Mouse (Mus musculus): ENCODE data around the gene Ngfr. TPM values are rescaled to one million over a fixed set of nuclear protein-coding genes. Genes with fewer than 3 reads are reported as not detected.
"Not testable (repeated sequence)": the region's sequence is repeated elsewhere in the genome, so short reads cannot be mapped to it uniquely, and the experiment has no call there.

The Ngfr gene
- polyA plus RNA-seq (2012; rRNA removed), result 2.0 and 2.2 TPM in 2 replicates

DNA sequence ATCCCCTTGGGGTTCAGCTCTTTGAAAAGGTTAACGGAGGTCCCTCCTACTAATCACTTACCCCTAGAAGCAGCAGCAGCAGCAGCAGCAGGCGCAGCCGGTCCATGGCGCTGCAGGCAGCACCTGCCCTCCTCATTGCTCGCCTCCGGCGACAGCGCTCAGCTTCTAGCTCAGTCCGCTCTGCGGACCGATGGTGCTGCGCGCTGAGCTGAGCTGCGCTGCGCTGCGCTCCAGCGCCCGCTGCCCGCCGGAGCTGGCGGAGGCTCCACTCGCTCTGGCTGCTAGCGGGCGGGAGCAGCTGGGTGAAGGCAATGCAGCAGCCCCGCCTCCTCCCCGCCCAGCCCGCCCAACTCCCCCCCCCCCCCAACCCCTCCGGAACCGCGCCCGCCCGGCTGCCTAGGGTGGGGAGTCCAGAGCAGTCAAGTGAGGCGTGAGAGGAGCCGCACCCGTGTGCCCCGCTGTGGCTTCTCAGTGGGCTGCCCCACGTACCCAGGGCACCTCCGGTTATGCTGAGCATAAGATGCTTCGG, at the start of gene Ngfr:
Gene Ngfr (minus strand): TSS at position 313 of the 529 bp plus-strand sequence.
- DNase-seq (ENCODE audit: extremely low spot score in 1 of 2, low spot score in 1 of 2), result peak in 1 of 2 experiments; percentile 41

DNA sequence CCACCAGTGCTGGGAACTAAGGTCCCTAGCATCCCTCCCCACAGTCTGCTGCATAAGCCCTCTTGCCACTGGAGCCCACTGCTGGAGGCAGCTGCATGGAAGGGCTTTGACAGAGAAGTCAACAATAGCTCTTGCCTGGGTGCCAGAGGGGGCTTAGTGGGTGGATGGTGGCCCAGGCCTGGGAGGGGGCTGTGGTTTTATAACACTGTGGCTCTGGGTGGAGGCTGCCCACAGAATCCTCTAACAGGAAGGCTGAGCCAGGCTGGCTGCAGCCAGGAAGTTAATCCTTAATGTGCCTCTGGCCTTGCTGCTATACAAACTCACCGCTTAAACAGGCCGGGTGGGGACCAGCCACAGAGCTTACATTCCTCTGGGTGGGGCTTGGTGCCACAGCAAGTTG, 47.5 kb upstream of the Ngfr start:
- no peak for DNase-seq (ENCODE audit: extremely low spot score in 1 of 2, low spot score in 1 of 2)

DNA sequence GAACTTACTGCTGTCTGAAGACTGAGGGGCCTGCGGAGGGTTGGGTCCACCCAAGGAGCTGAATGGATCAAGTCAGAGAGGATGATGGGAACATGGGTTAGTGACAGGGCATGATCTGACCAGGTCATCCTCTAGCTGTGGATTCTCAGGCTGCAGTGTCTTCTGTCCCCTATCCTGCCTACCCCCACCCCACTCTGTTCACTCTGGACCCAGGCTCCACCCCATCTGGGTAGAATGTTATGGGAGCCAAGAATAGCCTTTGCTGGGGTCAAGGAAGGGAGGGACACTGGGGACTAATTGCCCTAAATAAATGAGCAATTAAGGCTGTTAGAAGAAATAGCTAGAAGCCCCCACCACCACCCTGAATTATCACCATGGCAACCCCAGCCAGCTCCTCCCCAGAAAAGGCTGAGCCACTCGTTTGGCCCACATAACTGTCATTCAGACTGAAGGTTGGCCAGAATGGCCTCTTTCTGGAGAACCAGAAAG, 46.0 kb upstream of the Ngfr start:
- DNase-seq (ENCODE audit: extremely low spot score in 1 of 2, low spot score in 1 of 2), result no peak

DNA sequence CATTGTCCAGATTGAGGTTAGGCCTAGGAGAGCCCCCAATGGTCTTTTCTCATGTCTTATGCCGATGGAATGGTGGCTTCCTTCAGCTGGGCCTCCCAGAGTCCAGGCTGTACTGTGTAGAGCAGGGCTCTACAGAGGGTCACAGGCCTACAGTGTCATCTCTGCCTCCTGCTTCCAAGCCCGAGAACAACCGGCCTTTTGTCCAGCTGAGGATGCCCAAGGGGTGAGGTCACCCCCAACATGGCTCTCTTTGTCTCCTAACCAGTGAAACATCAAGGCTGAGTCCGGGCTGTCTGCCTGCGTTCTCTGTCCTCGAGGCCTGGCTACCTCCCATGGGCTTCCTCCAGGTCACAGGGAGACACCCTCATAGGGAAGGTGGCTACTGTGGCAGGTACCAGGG, 44.9 kb upstream of the Ngfr start:
- DNase-seq (ENCODE audit: extremely low spot score in 1 of 2, low spot score in 1 of 2), result peak in 1 of 2 experiments; percentile 14

DNA sequence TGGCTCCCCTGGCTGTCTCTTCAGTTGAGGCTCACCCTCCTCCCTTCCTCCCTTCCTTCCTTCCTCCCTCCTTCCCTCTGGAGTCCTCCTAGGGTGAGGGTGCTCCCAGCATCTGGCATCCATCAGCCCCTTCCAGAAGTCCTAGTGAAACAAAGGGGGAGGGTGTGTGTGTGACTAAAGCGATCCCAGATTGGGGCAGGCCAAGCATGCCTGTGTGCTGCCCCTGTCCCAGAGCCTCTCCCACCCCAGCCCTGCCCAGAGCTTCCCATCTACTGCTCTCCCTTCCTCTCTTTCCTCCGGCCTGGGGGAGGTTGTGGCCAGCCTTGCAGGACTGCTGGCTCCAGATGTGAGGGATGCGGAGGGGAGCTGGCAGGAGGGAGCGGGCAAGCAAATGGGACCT, 43.8 kb upstream of the Ngfr start:
- DNase-seq (ENCODE audit: extremely low spot score in 1 of 2, low spot score in 1 of 2), result no peak

DNA sequence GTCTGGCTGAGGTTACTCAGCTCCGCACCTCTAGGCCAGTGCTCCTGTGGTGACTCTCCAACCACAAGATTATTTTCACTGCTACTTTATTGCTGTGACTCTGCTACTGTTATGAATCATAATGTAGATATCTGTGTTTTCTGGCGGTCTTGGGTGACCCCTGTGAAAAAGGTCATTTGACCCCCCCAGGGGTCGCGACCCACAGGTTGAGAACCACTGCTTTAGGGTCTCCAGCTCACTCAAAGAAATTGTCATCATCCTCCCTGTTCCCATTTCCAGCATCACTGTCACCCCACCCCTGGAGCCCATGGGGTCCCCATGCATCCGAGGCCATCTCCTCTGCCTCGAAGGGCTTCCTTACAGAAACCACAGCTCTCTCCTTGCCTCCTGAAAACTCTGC, 43.0 kb upstream of the Ngfr start:
- no peak for DNase-seq (ENCODE audit: extremely low spot score in 1 of 2, low spot score in 1 of 2)

DNA sequence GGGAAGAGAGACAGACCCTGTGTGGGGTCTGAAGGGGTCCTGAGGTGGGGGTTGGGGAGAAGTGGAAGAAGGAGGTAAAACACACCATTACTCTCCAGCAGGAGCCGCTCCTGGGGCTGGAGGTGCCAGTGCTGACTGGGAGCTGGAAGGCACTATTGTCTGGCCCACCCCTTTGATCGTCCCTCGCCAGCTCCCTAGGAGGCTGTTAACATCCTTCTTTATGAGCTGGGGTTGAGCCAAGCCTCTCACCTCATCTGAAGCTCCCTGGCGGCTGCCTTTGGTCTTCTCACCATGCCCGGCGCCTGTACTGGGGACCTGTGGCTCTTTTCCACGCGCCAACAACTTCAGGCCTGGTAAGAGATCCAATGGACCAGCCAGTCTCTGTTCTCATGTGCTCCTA, 34.9 kb upstream of the Ngfr start:
- no peak for DNase-seq (ENCODE audit: extremely low spot score in 1 of 2, low spot score in 1 of 2)

DNA sequence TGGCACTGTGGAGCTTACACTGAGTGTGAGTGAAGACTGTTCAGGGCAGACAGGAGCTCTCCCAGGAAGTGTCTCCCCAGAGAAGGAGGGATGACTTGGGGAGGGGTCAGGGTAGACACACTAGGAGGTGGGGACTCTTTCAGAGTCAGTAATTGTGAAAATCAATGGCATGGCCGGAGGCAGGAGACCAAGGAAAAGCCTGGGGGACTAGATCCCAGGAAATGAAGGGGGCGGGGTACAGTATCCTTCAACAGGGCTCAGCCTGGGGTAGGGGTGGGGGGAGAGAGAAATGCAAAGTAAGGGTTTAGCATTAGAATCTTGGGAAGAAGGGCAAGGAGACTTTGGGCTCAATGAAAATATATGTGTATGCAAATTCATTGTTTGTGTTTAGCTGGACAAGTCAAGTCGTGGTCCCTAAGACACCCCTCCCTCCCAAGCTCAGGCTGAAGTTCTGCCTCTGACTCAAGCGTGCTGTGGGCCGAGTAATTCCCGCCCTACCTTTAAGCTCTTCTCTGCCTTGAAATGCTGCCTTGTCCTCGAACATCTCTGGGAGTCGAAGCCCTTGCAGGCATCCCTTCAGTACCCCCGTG, 34.1 kb upstream of the Ngfr start:
- DNase-seq (ENCODE audit: extremely low spot score in 1 of 2, low spot score in 1 of 2), result no peak

DNA sequence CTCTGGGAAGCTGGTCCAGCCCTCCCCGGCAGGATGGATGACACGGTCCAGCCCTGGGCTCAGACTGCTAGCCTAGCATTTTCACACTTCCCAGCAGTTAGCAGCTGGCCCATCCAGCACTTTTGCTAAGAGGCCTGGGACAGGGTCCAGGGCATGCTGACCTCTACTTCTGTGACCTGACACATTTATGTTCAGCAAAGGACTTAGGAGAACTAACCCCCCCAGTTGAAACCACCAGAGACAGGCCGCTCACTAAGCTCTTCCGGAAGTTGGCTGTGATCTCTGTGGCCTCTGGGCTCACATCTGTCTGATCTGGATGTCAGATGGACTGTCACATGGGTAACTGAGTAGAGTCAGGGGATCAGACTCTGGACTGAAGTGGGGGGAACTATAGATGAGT, 33.5 kb upstream of the Ngfr start:
- DNase-seq (ENCODE audit: extremely low spot score in 1 of 2, low spot score in 1 of 2), result no peak

DNA sequence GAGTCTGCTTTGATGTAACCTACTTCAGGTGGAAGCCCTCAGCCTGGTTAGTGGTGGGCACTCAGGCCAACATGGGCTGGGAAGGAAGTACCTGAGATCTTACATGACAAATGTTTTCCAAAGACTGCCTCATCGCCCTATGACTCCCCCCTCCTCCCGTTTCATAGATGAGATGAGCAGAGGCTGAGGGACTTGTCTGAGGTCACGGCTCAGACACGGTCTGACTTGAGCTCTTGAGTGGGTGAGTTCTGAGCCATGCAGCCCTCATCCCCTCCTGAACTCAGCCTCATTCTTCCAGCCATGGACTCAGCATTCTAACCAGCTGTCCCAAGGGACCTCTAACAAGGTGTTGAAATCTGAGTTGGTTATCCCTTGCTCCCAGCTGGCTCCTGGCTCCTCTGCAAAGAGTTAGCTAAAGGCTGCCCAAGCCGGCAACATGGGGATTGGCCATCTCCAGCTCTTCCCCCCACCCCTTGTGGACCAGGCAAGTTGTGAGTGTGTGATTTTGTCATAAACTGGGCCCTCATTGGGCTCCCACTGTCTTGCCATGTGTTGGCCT, 32.4 kb upstream of the Ngfr start:
- no peak for DNase-seq (ENCODE audit: extremely low spot score in 1 of 2, low spot score in 1 of 2)

DNA sequence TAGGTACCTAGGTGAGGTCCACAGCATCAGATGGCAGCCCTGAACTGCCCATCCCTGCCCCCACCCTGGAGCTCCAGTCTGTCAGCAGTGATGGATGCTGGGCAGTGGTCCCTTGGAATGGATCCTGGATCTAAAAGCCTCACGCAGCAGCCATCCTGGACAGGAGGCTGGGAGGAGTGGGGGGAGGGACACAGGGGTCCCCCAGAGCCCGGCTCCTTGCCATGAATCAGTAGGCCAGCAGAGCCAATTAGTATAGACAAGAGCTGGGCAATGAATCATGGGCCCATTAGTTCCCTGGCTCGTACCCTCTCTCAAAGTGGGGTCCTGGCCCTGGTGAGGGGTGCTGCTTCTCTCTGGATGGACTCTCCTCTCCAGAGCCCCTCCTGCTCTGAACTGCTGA, 31.5 kb upstream of the Ngfr start:
- DNase-seq (ENCODE audit: extremely low spot score in 1 of 2, low spot score in 1 of 2), result no peak

DNA sequence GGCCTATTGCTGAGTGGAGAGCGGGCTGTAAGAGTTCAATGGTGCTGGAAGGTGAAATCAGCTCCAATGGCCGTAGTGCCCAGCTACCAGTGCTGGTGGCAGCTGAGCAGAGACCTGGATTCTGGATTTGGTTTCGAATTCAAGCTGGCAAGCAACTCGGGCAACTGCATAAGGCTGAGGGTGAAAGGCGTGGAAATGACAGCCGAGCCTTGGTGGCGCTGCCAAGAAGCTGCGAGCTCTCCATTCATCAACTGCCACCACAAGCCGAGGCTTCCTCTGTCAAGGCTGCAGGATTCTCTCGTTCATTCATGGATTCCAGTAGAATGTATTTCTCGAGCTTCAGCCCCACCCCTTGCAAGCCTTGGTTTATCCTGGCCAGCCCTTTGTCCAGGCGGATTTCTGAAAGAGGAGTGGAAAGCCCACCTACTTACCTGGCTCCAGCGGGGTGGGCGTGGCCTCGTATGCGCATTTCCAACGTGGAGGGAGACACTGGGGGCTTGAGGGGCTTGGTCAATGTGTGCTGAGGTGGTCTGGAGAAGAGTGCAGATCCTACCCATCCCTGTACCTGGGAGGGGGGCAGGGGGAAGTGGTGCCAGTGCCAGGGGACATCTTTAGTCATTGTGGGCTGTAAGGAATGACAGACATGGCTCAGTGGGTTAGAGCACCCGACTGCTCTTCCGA, 30.4 kb upstream of the Ngfr start:
- DNase-seq (ENCODE audit: extremely low spot score in 1 of 2, low spot score in 1 of 2), result peak; percentile 15 to 66

DNA sequence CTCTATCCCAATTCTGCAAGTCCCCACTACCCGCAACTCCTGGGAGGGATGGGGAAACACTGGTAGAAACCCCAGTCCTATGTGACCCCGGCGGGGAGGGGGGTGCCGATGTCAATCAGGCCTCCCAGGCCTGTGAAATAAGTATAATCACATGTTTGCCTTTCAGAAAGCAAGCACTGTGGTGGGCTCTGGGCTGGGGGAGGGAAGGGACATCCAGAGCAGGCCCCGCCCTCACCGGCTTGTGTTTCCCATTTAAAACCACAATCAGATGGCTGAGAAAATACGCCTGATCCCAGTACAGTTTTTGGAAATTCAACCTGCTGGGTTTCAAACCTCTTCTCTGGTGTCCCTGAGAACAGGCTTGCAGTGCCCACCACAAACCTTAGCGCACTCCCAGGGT, 27.2 kb upstream of the Ngfr start:
- no peak for DNase-seq (ENCODE audit: extremely low spot score in 1 of 2, low spot score in 1 of 2)

DNA sequence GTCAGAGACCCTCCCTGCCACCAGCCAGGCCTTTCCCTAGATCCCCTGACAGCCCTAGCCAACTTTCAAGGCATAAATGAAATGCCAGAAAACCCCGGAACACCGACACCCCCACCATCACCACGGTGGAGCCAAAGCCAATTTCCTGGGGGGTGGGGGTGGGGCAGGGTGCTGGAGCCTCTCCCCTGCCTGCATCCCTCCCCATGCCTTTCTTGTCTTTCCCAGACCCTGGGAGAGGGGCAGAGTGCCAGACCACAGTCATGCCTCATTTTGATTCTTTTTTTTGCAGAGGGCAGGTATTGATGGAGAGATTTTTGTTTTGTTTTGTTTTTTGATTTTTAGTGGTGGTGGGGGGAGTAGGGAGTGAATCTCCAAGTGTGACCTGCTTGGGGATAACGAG, 23.7 kb upstream of the Ngfr start:
- DNase-seq (ENCODE audit: extremely low spot score in 1 of 2, low spot score in 1 of 2), result no peak

DNA sequence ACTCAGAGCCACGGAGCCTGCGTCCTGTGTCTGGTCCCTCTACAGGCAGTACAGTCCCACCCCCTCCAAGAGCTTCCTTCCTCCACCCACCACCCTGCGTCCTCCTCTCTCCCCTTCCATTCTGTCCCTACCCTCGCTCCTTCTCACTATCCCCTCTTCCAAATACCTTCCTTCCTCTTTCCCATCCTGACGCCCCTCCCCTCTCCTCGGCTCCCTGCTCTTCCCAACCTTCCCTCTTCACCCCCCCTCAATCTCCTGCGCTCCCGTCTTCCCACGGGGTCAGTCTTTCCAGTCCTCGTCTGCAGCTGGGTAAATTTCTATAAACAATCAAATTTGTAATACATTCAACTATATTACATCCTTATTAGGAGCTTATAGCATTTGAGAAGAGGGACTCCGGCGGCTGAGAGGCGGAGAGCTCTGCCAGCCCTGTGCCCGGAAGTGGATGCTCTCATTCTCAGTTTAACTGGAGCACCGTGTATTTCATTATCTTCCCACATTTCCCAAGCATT, 22.9 kb upstream of the Ngfr start:
- peak in 1 of 2 experiments; percentile 21 for DNase-seq (ENCODE audit: extremely low spot score in 1 of 2, low spot score in 1 of 2)

DNA sequence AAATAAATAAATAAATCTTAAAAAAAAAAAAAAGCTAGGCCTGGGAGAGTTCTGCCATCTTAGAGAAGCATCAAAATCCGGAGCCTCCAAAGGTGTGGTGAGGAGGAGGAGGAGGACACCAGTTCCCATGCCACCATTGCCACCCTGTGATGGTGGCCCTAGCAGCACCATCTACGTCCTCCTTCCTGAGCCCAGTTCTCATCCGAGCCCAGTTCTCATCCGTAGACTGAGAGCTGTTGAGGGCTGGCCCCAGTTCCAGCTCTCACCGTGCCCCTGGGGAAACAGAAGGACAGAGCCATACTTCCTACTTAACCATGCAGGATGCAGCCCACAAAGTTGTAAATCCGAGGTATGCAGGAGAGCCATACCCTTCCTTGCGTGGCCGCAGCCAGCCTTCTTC, 22.4 kb upstream of the Ngfr start:
- DNase-seq (ENCODE audit: extremely low spot score in 1 of 2, low spot score in 1 of 2), result no peak

DNA sequence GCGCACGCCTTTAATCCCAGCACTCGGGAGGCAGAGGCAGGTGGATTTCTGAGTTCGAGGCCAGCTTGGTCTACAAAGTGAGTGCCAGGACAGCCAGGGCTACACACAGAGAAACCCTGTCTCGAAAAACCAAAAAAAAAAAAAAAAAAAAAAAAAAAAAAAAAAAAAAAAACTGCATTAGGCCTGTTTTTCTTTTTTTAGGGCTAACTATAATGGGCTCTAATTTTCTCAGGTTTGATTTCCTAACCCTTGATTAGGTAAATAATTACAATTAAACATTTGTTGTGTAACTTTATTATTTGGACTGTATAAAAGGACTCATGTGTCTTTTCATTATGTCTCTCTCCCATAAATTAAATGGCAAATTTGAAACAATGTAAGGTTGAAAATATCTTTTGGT, 19.8 kb upstream of the Ngfr start:
- not testable (repeated sequence) for DNase-seq (ENCODE audit: extremely low spot score in 1 of 2, low spot score in 1 of 2)

DNA sequence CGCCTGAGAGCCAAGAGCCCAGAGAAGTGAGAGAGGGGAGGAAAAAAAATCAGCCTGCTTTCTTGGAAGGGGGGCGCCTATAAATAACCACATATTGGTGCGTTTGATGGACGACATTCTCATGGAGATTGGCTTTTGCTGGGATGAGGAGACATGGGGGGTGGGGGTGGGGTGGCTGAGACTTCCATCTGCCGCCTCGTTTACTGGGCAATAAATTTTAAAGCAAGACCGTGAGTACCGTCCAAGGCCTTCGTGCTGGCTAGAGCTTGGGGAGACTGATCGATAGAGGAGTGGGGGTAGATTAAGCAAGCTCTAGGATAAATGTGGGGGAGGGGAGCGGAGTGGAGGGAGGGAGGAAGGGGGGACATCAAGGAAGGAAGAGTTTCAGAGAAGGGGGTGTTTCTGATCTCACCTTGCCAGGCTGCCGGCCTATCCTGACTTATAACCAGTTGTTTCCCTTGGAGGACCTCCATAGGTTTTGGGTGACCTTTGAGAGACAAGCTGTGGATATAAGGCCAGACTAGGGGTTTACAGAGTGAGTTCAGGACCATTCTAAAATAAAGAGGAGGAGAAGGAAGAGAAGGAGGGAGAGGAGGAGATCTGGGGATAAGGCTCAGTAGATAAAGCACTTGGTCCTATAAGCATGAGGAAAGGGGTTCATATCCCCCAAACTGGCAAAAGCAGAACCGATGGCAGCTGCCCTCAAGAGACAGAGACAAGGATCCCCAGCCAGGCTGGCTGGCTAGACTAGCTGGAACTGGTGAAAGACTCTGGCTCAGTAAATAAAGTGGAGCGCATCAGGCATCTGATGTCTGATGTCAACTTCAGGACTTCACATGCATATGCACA, 10.9 kb upstream of the Ngfr start:
- no peak for DNase-seq (ENCODE audit: extremely low spot score in 1 of 2, low spot score in 1 of 2)

DNA sequence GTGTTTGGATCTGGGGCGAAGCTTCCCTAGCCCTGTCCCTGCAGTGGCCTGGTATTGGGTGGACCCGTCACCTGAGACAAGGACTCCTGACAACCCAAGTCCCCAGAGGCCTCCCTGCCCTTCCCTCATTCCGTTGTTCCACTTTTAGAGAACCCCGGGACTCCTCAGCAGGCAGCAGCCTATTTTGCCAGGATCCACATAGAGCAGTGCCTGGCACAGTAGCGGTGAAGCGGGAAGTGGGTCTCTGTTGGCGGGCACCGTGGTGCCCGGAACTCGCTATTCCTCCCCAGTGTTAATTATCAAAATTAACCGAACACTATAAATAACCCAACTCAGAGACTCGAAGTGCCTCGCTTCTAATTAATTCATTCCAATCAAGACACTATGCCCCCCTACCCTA, 10.2 kb upstream of the Ngfr start:
- DNase-seq (ENCODE audit: extremely low spot score in 1 of 2, low spot score in 1 of 2), result no peak

DNA sequence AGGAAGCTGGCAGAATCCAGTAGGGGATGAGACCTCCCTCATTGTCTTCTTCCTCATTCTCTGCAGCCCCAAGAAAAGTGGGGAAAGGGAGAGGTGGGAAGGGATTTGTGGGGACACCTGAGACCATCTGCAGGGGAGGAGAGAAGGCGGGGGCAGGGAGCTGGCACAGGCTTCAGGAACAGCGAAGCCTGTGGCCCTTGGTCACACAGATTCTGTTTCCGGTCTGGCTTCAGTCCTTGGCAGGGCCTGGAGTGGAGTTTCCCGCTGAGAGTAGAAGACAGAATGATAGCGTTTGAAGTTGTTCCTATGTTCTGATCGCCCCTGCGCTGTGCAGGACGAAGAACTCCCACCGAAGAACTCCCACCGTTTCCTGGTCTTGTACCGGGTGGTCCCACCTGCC, 9.2 kb upstream of the Ngfr start:
- no peak for DNase-seq (ENCODE audit: extremely low spot score in 1 of 2, low spot score in 1 of 2)

DNA sequence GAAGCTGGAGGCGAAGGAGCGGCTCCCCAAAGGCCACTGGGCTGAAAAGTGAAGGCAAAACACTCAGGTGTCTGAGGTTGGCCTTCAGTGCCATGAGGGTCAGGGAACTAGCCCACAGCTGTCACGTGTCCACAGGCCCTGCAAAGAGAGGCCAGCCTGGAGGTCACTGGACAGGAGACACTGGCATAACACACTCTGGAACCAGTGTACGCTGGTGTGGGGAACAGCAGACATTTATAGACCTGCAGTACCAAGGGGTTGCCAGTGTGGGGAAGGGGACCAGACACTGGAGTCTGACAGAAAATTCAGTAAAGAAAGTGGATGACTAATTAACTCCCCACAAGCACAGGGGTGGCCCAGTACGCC, 8.6 kb upstream of the Ngfr start:
- DNase-seq (ENCODE audit: extremely low spot score in 1 of 2, low spot score in 1 of 2), result no peak

All from frontal cortex, adult 2 months (tissue).